28 mouse cellular contexts compared by ENCODE assay signal in genomic region chr3:58238111-58238510, GRCm38 (mm10).
"Had no signal": no experiment of that assay in that cellular context is flagged by ENCODE, and none has a peak within 500 bp of the region (broad histone marks: within the 10 kb centered on the region; RNA-seq: fewer than 3 reads in every experiment).

No protein-coding gene starts in this region.

- H3K4me3 ChIP-seq: embryonic facial prominence, embryonic 10.5 days; embryonic facial prominence, embryonic 12.5 days; embryonic facial prominence, embryonic 13.5 days; embryonic facial prominence, embryonic 15.5 days; erythroblast, embryonic 14.5 days; forebrain, embryonic 10.5 days; forebrain, embryonic 12.5 days; forebrain, embryonic 13.5 days; forebrain, embryonic 15.5 days; gastrocnemius, adult 2 months; heart, adult 2 months had no signal

- H3K36me3 ChIP-seq: embryonic facial prominence, embryonic 10.5 days; embryonic facial prominence, embryonic 12.5 days; embryonic facial prominence, embryonic 13.5 days; embryonic facial prominence, embryonic 15.5 days; forebrain, embryonic 10.5 days; forebrain, embryonic 12.5 days; forebrain, embryonic 15.5 days had no signal

- H3K4me2 ChIP-seq: embryonic facial prominence, embryonic 12.5 days; embryonic facial prominence, embryonic 13.5 days; embryonic facial prominence, embryonic 15.5 days; forebrain, embryonic 12.5 days; forebrain, embryonic 13.5 days; forebrain, embryonic 15.5 days had no signal

- DNase-seq: cerebellum, adult 8-10 months; cerebellum, adult 9-10 months; cerebellum, adult 9-11 months; cerebellum, postnatal 10 days; cerebellum, postnatal 14 days; cerebellum, postnatal 25 days; cerebellum, postnatal 36 days; embryo, embryonic 11 days; forebrain, postnatal 0 days; gastrocnemius, adult 2 months; gastrocnemius, postnatal 10 days; gastrocnemius, postnatal 14 days; gastrocnemius, postnatal 25 days; gastrocnemius, postnatal 36 days; heart, adult 11 months; heart, adult 18-20 months; heart, adult 2 months had no signal

- H3K27me3 ChIP-seq: embryonic facial prominence, embryonic 12.5 days; embryonic facial prominence, embryonic 13.5 days; embryonic facial prominence, embryonic 15.5 days; forebrain, embryonic 12.5 days; forebrain, embryonic 13.5 days; forebrain, embryonic 15.5 days had no signal

- H3K9me3 ChIP-seq: embryonic facial prominence, embryonic 10.5 days; embryonic facial prominence, embryonic 12.5 days; embryonic facial prominence, embryonic 13.5 days; embryonic facial prominence, embryonic 15.5 days; forebrain, embryonic 10.5 days; forebrain, embryonic 12.5 days; forebrain, embryonic 13.5 days; forebrain, embryonic 15.5 days had no signal

- ATAC-seq: forebrain, embryonic 13.5 days; forebrain, embryonic 14.5 days; forebrain, embryonic 15.5 days; forebrain, embryonic 16.5 days; forebrain, postnatal 0 days had no signal

- H3K4me1 ChIP-seq: embryonic facial prominence, embryonic 10.5 days; embryonic facial prominence, embryonic 12.5 days; embryonic facial prominence, embryonic 13.5 days; embryonic facial prominence, embryonic 15.5 days; forebrain, embryonic 10.5 days; forebrain, embryonic 12.5 days; forebrain, embryonic 13.5 days; forebrain, embryonic 15.5 days had no signal

- H3K9ac ChIP-seq: embryonic facial prominence, embryonic 12.5 days; embryonic facial prominence, embryonic 13.5 days; embryonic facial prominence, embryonic 15.5 days; forebrain, embryonic 12.5 days; forebrain, embryonic 13.5 days; forebrain, embryonic 15.5 days; forebrain, postnatal 0 days had no signal

- H3K27ac ChIP-seq: embryonic facial prominence, embryonic 10.5 days; embryonic facial prominence, embryonic 12.5 days; embryonic facial prominence, embryonic 13.5 days; embryonic facial prominence, embryonic 15.5 days; forebrain, embryonic 10.5 days; forebrain, embryonic 12.5 days; forebrain, embryonic 13.5 days; forebrain, embryonic 15.5 days; gastrocnemius, adult 2 months; heart, adult 2 months had no signal
